Mouse (Mus musculus): Measurements from ENCODE around the gene Olfr1049.
"Not testable (repeated sequence)": the region's sequence is repeated elsewhere in the genome, so short reads cannot be mapped to it uniquely, and the experiment has no call there.

Olfr1049 gene

DNA sequence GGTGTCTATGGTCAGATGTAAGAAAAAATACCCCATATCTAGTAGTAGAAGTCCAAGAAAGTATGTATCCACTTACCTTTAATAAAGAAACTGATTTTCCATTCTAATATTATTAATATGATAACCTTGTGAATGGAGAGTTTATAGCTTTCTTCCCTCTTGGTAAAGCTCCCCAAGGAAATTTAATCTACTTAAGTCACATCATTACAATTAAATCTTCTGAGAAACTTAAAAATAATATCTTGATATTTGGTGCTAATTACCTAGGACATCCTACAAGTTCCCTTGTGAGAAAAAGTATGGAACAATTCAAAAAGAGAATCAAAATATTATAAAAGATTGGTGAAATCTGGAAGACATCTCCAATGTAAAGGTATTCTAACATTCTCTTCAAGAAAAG lies at the start of gene Olfr1049:
TSS of gene Olfr1049 (minus strand) at position 101 of the 400 bp plus-strand sequence.
- DNase-seq (ENCODE audit: low spot score in 2 of 2) = not testable (repeated sequence)

DNA sequence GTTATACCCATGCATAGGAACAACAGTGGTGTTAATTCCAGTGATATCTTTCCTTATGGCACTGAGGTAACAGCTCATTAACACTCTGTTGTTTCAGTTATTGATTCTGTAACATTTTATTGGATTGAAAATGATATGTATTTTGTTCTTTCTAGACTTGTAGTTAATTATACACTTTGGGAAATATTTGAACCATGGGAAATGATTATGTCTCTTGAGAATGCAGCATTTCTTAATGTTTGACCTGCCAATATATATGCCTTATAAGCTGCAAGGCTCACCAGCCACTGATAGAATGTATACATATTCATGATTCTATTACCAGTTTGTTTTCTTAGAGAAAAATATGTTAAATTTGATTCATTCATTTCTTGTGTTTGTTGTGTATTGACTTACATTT lies 34.0 kb upstream of the Olfr1049 start, which contains the start of gene Olfr1052:
TSS of gene Olfr1052 (plus strand) at position 301 of the 400 bp plus-strand sequence.
- DNase-seq (ENCODE audit: low spot score in 2 of 2) = no peak

DNA sequence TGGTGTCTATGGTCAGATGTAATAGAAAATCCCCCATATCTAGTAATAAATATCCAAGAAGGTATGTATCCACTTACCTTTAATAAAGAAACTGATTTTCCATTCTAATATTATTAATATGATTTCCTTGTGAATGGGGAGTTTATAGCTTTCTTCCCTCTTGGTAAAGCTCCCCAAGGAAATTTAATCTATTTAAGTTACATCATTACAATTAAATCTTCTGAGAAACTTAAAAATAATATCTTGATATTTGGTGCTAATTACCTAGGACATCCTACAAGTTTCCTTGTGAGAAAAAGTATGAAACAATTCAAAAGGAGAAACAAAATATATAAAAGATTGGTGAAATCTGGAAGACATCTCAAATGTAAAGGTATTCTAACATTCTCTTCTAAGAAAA lies 20.9 kb upstream of the Olfr1049 start, which contains the start of gene Olfr1051:
TSS of gene Olfr1051 (minus strand) at position 101 of the 400 bp plus-strand sequence.
- not testable (repeated sequence) for DNase-seq (ENCODE audit: low spot score in 2 of 2)

DNA sequence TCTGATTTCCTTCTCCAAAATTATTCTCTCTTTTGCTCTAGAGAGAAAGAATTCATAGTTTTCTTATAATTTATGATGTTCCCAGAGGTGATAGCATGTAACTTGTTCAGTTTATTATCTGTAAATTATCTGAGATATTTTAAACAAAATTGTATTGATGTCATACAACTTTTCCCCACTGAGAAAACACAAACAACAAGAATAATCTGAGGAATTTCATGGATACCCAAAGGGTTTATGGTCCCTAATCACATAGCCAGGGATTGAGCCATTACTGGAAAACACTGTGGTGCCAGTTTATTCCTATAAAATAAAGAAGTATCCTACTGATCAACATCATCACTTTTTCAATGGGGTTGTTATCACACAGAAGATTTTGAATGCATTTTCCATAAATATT lies 17.9 kb downstream of the Olfr1049 start, which contains the start of gene Olfr1048:
TSS of gene Olfr1048 (minus strand) at position 101 of the 400 bp plus-strand sequence.
- no peak for DNase-seq (ENCODE audit: low spot score in 2 of 2)

DNA sequence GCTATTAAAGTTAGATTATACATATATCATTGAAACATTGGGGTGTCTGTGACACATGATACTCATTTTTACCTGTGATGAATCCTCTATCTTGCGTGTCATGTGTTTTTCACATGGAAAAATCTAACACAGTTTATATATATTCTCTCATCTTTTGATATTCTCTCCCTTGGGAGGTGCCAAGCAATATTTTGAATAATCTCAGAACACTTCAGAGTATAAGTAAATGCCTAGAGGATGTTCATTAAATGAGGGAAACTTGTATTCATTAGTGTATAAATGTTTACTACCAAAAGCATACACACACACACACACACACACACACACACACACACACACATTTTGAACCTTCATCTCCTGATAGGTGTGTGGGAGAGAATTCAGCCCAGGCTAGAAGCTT lies 26.8 kb downstream of the Olfr1049 start, which contains the start of gene Olfr1047:
TSS of gene Olfr1047 (minus strand) at position 101 of the 400 bp plus-strand sequence.
- DNase-seq (ENCODE audit: low spot score in 2 of 2) = no peak

DNA sequence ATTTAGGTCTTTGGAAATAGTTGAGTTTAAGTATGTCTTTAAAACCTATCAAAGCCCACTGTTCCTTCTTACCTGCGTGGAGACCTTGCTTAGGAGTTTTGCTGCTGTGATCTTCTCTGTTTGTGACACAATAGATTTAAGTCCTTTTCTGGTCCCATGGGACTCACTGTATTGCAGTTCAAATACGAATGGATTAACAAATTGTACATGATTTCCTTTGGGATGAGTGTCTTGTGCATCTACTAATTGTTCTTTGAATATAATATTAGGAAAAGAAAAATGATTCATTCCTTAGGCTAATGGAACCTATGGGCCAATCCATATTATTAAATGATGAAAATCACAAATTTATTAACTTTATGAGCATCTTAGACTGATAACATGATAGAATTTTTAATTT lies 38.9 kb downstream of the Olfr1049 start, which contains the start of gene Olfr1046:
TSS of gene Olfr1046 (minus strand) at position 101 of the 400 bp plus-strand sequence.
- DNase-seq (ENCODE audit: low spot score in 2 of 2) = no peak

All from right cerebral cortex, postnatal 36 days (tissue).